Mouse (Mus musculus): ENCODE measurements around the gene Lrrfip2.

- TF ChIP-seq GATA1 (IDR thresholded peaks at IDR 0.05; ENCODE audit: low read length) (no peak), TAL1 (IDR thresholded peaks at IDR 0.05; ENCODE audit: low read length) (no peak)
Measured at GRCm38 (mm10) chr9:111275156-111275555, 157.8 kb downstream of the Lrrfip2 start.
